Mouse (Mus musculus): Measurements from ENCODE around the gene Eno1. TPM values are rescaled to one million over a fixed set of nuclear protein-coding genes. Genes with fewer than 3 reads are reported as not detected.
"Not testable (repeated sequence)": the region's sequence is repeated elsewhere in the genome, so short reads cannot be mapped to it uniquely, and the experiment has no call there.

Eno1 gene
- polyA plus RNA-seq, 1 experiment: 636 TPM

- TF ChIP-seq POLR2A (IDR thresholded peaks at IDR 0.05; ENCODE audit: low read depth, low read length) (no peak), CTCF (conservative IDR thresholded peaks at IDR 0.05; ENCODE audit: insufficient read depth, insufficient read length, low read depth, low read length) (0 out of 2 replicates have a peak, but pooled peaks have one; percentile 17)
- WGBS: 17% methylated on average over 6 of the region's 6 CpGs
- H3K4me1 ChIP-seq (ENCODE audit: control insufficient read depth, insufficient read depth, low read length): peaks cover 25% of the 10 kb centered on the region
- H3K27ac ChIP-seq (ENCODE audit: insufficient read depth, low read depth, low read length): peak overlapping the region; percentile 73; the same call in 1 of the 2 replicates
- H3K4me3 ChIP-seq (ENCODE audit: insufficient read depth, low read depth, low read length): no peak overlapping the region
- H3K27me3 ChIP-seq (replicated peaks; ENCODE audit: control insufficient read depth, insufficient read depth, low read length): no peaks in the 10 kb centered on the region
- DNase-seq: peak; percentile 89
- no peaks in the 10 kb centered on the region for H3K36me3 ChIP-seq (ENCODE audit: control insufficient read depth, insufficient read depth, low read length)
Measured at GRCm38 (mm10) chr4:150283993-150284392, 47.5 kb downstream of the Eno1 start.

- Histone ChIP-seq H3K27me3 (replicated peaks; ENCODE audit: control insufficient read depth, insufficient read depth, low read length) (no peaks in the 10 kb centered on the region), H3K36me3 (ENCODE audit: control insufficient read depth, insufficient read depth, low read length) (no peaks in the 10 kb centered on the region), H3K4me1 (ENCODE audit: control insufficient read depth, insufficient read depth, low read length) (peaks cover 29% of the 10 kb centered on the region), H3K4me3 (ENCODE audit: insufficient read depth, low read depth, low read length) (no peak overlapping the region), H3K27ac (ENCODE audit: insufficient read depth, low read depth, low read length) (no peak overlapping the region)
- 57% methylated on average over 8 of the region's 8 CpGs for WGBS
- no peak for DNase-seq
- TF ChIP-seq POLR2A (IDR thresholded peaks at IDR 0.05; ENCODE audit: low read depth, low read length) (no peak), CTCF (conservative IDR thresholded peaks at IDR 0.05; ENCODE audit: insufficient read depth, insufficient read length, low read depth, low read length) (no peak)
Measured at GRCm38 (mm10) chr4:150286980-150287379, 50.5 kb downstream of the Eno1 start.

- H3K4me1 ChIP-seq (ENCODE audit: control insufficient read depth, insufficient read depth, low read length): peaks cover 30% of the 10 kb centered on the region
- H3K36me3 ChIP-seq (ENCODE audit: control insufficient read depth, insufficient read depth, low read length); DNase-seq; H3K27me3 ChIP-seq (replicated peaks; ENCODE audit: control insufficient read depth, insufficient read depth, low read length); H3K4me3 ChIP-seq (ENCODE audit: insufficient read depth, low read depth, low read length); H3K27ac ChIP-seq (ENCODE audit: insufficient read depth, low read depth, low read length): not testable (repeated sequence)
- WGBS: 43% methylated on average over 1 of the region's 1 CpGs
Measured at GRCm38 (mm10) chr4:150287463-150287862, 50.9 kb downstream of the Eno1 start.

- peaks cover 16% of the 10 kb centered on the region; the same call in 1 of the 2 replicates for H3K4me1 ChIP-seq (ENCODE audit: control insufficient read depth, insufficient read depth, low read length)
- H3K36me3 ChIP-seq (ENCODE audit: control insufficient read depth, insufficient read depth, low read length): no peaks in the 10 kb centered on the region
- H3K4me3 ChIP-seq (ENCODE audit: insufficient read depth, low read depth, low read length): no peak overlapping the region
Measured at GRCm38 (mm10) chr4:150291900-150292299, 55.4 kb downstream of the Eno1 start.

GRCm38 (mm10) chr4:150294870-150295269 lies 58.3 kb downstream of the Eno1 start:
- Histone ChIP-seq H3K4me3 (ENCODE audit: insufficient read depth, low read depth, low read length) (no peak overlapping the region), H3K4me1 (ENCODE audit: control insufficient read depth, insufficient read depth, low read length) (peaks cover 5% of the 10 kb centered on the region; the same call in 1 of the 2 replicates), H3K27ac (ENCODE audit: insufficient read depth, low read depth, low read length) (no peak overlapping the region), H3K36me3 (ENCODE audit: control insufficient read depth, insufficient read depth, low read length) (no peaks in the 10 kb centered on the region), H3K27me3 (replicated peaks; ENCODE audit: control insufficient read depth, insufficient read depth, low read length) (no peaks in the 10 kb centered on the region)
- WGBS: 85% methylated on average over 7 of the region's 7 CpGs
- DNase-seq: no peak
- TF ChIP-seq CTCF (conservative IDR thresholded peaks at IDR 0.05; ENCODE audit: insufficient read depth, insufficient read length, low read depth, low read length): no peak
- TF ChIP-seq POLR2A (IDR thresholded peaks at IDR 0.05; ENCODE audit: low read depth, low read length): no peak

More at GRCm38 (mm10) chr4:150291900-150292299, 55.4 kb downstream of the Eno1 start:
- no peak overlapping the region for H3K27ac ChIP-seq (ENCODE audit: insufficient read depth, low read depth, low read length)
- 95% methylated on average over 3 of the region's 3 CpGs for WGBS
- H3K27me3 ChIP-seq (replicated peaks; ENCODE audit: control insufficient read depth, insufficient read depth, low read length): no peaks in the 10 kb centered on the region
- TF ChIP-seq CTCF (conservative IDR thresholded peaks at IDR 0.05; ENCODE audit: insufficient read depth, insufficient read length, low read depth, low read length): 0 out of 2 replicates have a peak, but pooled peaks have one; percentile 9
- TF ChIP-seq POLR2A (IDR thresholded peaks at IDR 0.05; ENCODE audit: low read depth, low read length): no peak
- no peak for DNase-seq

- no peak for DNase-seq
- Histone ChIP-seq H3K4me3 (ENCODE audit: insufficient read depth, low read depth, low read length) (no peak overlapping the region), H3K27ac (ENCODE audit: insufficient read depth, low read depth, low read length) (no peak overlapping the region), H3K36me3 (ENCODE audit: control insufficient read depth, insufficient read depth, low read length) (no peaks in the 10 kb centered on the region), H3K4me1 (ENCODE audit: control insufficient read depth, insufficient read depth, low read length) (peaks cover 5% of the 10 kb centered on the region; the same call in 1 of the 2 replicates), H3K27me3 (replicated peaks; ENCODE audit: control insufficient read depth, insufficient read depth, low read length) (no peaks in the 10 kb centered on the region)
- 98% methylated on average over 7 of the region's 7 CpGs for WGBS
- TF ChIP-seq POLR2A (IDR thresholded peaks at IDR 0.05; ENCODE audit: low read depth, low read length): no peak
- peak; percentile 36 for TF ChIP-seq CTCF (conservative IDR thresholded peaks at IDR 0.05; ENCODE audit: insufficient read depth, insufficient read length, low read depth, low read length)
Measured at GRCm38 (mm10) chr4:150295966-150296365, 59.4 kb downstream of the Eno1 start.

Other genes with a start within 250 kb of the Eno1 start
- gene H6pd, start 227.7 kb upstream of the Eno1 start, polyA plus RNA-seq (2012; rRNA removed): 137 and 161 TPM in 2 replicates
- gene Gpr157, start 149.4 kb upstream of the Eno1 start, polyA plus RNA-seq (2012; rRNA removed): 0.76 and 1.2 TPM in 2 replicates
- gene Slc2a5, start 117.4 kb upstream of the Eno1 start, polyA plus RNA-seq (2012; rRNA removed): 181 and 266 TPM in 2 replicates
- gene Slc2a7, start 87.7 kb upstream of the Eno1 start, polyA plus RNA-seq (2012; rRNA removed): 0.64 and 1.3 TPM in 2 replicates
- not detected in 2 replicates for gene Car6, start 35.4 kb upstream of the Eno1 start, polyA plus RNA-seq (2012; rRNA removed)
- 45.6 and 58.8 TPM in 2 replicates for gene Rere, start 44.9 kb downstream of the Eno1 start, polyA plus RNA-seq (2012; rRNA removed)